Mouse (Mus musculus): ENCODE data around the gene Sv2b. TPM values are rescaled to one million over a fixed set of nuclear protein-coding genes. Genes with fewer than 3 reads are reported as not detected.

Gene Sv2b
- polyA plus RNA-seq, 1 experiment from 2014 or later: 0.67 TPM

DNA sequence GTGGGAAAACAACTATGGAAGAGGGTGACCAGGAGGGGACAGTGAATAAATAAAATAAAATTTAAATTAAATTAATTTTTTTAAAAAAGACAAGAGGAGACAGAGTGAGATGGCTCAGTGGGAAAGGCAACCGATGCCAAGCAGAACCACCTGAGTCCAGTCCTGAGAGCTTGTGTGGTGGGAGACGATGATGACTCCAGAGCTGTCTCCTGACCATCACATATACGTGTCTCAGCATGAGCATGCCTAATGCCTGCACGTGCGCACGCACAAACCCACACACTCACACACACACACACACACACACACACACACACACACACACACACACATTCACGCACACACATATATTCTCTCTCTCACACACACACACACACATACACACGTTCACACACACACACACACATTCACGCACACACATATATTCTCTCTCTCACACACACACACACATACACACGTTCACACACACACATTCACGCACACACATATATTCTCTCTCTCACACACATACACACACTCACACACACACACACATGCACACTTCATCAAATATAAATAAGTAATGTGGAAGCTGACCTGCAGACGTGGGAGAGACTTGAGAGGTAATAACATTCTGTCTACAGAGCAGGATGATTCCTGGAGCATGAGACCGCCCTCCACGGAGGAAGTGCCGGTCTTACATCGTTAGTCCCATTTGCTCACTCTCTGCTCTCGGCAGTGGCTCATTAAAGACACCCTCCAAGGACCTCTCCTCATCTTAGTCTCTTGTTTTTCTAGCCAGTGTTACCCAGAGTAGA, 206.3 kb downstream of the Sv2b start:
- Histone ChIP-seq H3K27ac (replicated peaks) (no peak overlapping the region), H3K27me3 (ENCODE audit: control insufficient read depth, insufficient read depth, low read length) (no peaks in the 10 kb centered on the region), H3K4me2 (replicated peaks; ENCODE audit: low read depth) (no peak overlapping the region), H3K9ac (ENCODE audit: low read length) (no peak overlapping the region), H3K36me3 (ENCODE audit: control insufficient read depth, insufficient read depth, low read length) (no peaks in the 10 kb centered on the region), H3K9me3 (ENCODE audit: control insufficient read depth, low read length) (no peaks in the 10 kb centered on the region), H3K4me3 (ENCODE audit: low read depth, low read length) (no peak overlapping the region), H3K4me1 (replicated peaks; ENCODE audit: control insufficient read depth, insufficient read depth) (no peaks in the 10 kb centered on the region)
- DNase-seq (ENCODE audit: low spot score) (no peak), ATAC-seq (ENCODE audit: low FRiP score, low TSS enrichment) (no peak)
- 78% methylated on average over 16 of the region's 17 CpGs for WGBS
- TF ChIP-seq EP300 (optimal IDR thresholded peaks at IDR 0.05) (no peak), CTCF (IDR thresholded peaks at IDR 0.05; ENCODE audit: low read depth) (no peak)

DNA sequence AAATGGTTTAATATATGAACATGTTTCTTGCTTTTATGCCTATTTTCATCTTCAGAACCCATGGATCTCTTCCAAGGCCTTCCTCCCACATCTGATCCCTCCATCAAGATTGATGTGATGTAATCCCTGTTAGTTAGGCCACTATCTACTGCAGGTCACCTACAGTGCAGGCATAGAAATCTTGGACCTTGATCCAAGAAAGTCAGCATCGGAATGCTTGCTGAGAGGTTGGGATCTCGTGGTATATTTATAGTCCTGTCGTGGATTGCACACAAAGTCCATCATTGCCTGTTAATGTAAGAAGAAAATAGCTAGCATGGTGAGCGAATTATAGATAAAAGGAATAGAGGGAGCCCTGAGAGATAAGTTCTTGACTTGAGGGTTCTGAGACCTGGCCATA, 223.6 kb downstream of the Sv2b start:
- no peak for TF ChIP-seq EP300 (optimal IDR thresholded peaks at IDR 0.05)
- TF ChIP-seq CTCF (IDR thresholded peaks at IDR 0.05; ENCODE audit: low read depth): no peak
- H3K9ac ChIP-seq (ENCODE audit: low read length): no peak overlapping the region
- no peaks in the 10 kb centered on the region for H3K27me3 ChIP-seq (ENCODE audit: control insufficient read depth, insufficient read depth, low read length)
- ATAC-seq (ENCODE audit: low FRiP score, low TSS enrichment): no peak
- DNase-seq (ENCODE audit: low spot score): no peak
- H3K9me3 ChIP-seq (ENCODE audit: control insufficient read depth, low read length): no peaks in the 10 kb centered on the region
- H3K4me2 ChIP-seq (replicated peaks; ENCODE audit: low read depth): no peak overlapping the region
- H3K4me1 ChIP-seq (replicated peaks; ENCODE audit: control insufficient read depth, insufficient read depth): no peaks in the 10 kb centered on the region
- H3K27ac ChIP-seq (replicated peaks): no peak overlapping the region
- 64% methylated on average over 4 of the region's 4 CpGs for WGBS
- no peak overlapping the region for H3K4me3 ChIP-seq (ENCODE audit: low read depth, low read length)
- H3K36me3 ChIP-seq (ENCODE audit: control insufficient read depth, insufficient read depth, low read length): no peaks in the 10 kb centered on the region

DNA sequence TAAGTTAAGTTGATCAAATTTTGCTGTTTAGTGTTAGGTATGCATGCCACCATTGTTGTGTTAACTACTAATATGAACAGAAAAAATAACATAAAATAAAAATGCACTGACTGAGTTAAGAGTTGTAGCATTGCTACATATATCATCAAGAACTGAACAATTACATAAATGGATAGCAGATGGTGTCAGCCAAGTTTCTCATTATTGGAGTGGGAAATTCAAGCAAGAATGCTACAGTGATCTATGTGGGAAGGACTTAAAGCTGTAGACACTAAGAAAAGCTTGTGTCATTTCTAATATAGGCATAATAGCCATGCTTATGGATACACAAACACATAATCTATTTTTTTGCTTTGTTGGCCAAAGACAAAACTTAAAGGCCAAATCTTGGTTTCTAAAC, 228.9 kb downstream of the Sv2b start:
- no peaks in the 10 kb centered on the region for H3K9me3 ChIP-seq (ENCODE audit: control insufficient read depth, low read length)
- H3K36me3 ChIP-seq (ENCODE audit: control insufficient read depth, insufficient read depth, low read length): no peaks in the 10 kb centered on the region
- no peaks in the 10 kb centered on the region for H3K27me3 ChIP-seq (ENCODE audit: control insufficient read depth, insufficient read depth, low read length)
- no peaks in the 10 kb centered on the region for H3K4me1 ChIP-seq (replicated peaks; ENCODE audit: control insufficient read depth, insufficient read depth)
- no peak overlapping the region for H3K9ac ChIP-seq (ENCODE audit: low read length)
- no peak overlapping the region for H3K4me2 ChIP-seq (replicated peaks; ENCODE audit: low read depth)
- DNase-seq (ENCODE audit: low spot score): no peak
- no peak for TF ChIP-seq EP300 (optimal IDR thresholded peaks at IDR 0.05)
- no peak for TF ChIP-seq CTCF (IDR thresholded peaks at IDR 0.05; ENCODE audit: low read depth)
- no peak overlapping the region for H3K4me3 ChIP-seq (ENCODE audit: low read depth, low read length)
- ATAC-seq (ENCODE audit: low FRiP score, low TSS enrichment): no peak
- no peak overlapping the region for H3K27ac ChIP-seq (replicated peaks)

DNA sequence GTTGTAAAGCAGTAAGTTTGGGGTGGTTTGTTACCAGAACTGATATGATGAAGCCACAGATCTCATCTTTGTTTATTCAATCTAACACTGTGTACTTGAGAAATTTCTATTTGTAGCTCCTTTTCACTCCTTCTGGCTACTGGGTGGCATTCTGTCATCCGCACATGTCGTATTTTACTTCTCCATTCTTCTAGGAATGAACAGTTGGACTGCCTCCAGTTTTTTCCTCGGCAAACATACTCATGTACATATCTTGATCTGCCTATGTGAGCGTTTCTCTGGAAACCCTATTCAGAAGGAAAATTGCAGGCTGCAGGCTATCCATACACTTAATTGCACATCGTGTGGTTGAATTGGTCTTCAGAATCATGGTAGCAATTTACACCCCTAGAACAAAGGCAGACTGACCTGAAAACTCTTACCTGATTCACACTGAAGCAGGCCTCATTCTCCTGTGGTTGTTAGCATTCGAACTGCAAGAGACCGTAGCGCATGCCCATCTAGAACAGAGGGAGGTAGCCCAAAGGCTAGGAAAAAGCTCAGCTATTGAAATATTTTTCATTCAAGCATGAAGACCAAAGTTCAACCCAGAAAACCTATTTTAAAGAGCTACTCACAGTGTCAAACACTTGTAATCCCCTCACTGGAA, 231.4 kb downstream of the Sv2b start:
- 60% methylated on average over 8 of the region's 8 CpGs for WGBS
- H3K4me2 ChIP-seq (replicated peaks; ENCODE audit: low read depth): no peak overlapping the region
- DNase-seq (ENCODE audit: low spot score) (no peak), ATAC-seq (ENCODE audit: low FRiP score, low TSS enrichment) (no peak)
- no peaks in the 10 kb centered on the region for H3K36me3 ChIP-seq (ENCODE audit: control insufficient read depth, insufficient read depth, low read length)
- H3K4me1 ChIP-seq (replicated peaks; ENCODE audit: control insufficient read depth, insufficient read depth): no peaks in the 10 kb centered on the region
- no peak for TF ChIP-seq EP300 (optimal IDR thresholded peaks at IDR 0.05)
- no peak for TF ChIP-seq CTCF (IDR thresholded peaks at IDR 0.05; ENCODE audit: low read depth)
- H3K27me3 ChIP-seq (ENCODE audit: control insufficient read depth, insufficient read depth, low read length): no peaks in the 10 kb centered on the region
- no peak overlapping the region for H3K4me3 ChIP-seq (ENCODE audit: low read depth, low read length)
- no peaks in the 10 kb centered on the region for H3K9me3 ChIP-seq (ENCODE audit: control insufficient read depth, low read length)
- no peak overlapping the region for H3K9ac ChIP-seq (ENCODE audit: low read length)
- no peak overlapping the region for H3K27ac ChIP-seq (replicated peaks)

Other genes starting within 250 kb of the Sv2b start
- gene Akap13, start 146.3 kb upstream of the Sv2b start, polyA plus RNA-seq (2015; fragmentation: Nextera tagmentation; extraction: Ambion mirVana): 15.2 and 18.8 TPM in 2 replicates

All from stomach, postnatal 0 days (tissue).